Mouse (Mus musculus): ENCODE measurements around the gene Casp6. TPM values are rescaled to one million over a fixed set of nuclear protein-coding genes. Genes with fewer than 3 reads are reported as not detected.
A peak's percentile ranks its signal among the peaks of the same experiment; 100 is the strongest.

Gene Casp6
- total RNA-seq (2022) = 1 to 10 TPM; 3.6 to 6.7 (median 5.4) TPM

- peak in 1 of 2 experiments; percentile 46 for DNase-seq (ENCODE audit: low spot score in 2 of 2)
These were observed at the start of gene Casp6 for GRCm38 (mm10) chr3:129901271-129901809. TSS of gene Casp6 (plus strand) at chr3:129901425.

GRCm38 (mm10) chr3:129862592-129862991 lies 38.6 kb upstream of the Casp6 start:
- no peak for DNase-seq (ENCODE audit: low spot score in 2 of 2)

- DNase-seq (ENCODE audit: low spot score in 2 of 2) = peak in 1 of 2 experiments; percentile 28
These were observed 37.5 kb upstream of the Casp6 start for GRCm38 (mm10) chr3:129863698-129864097.

- DNase-seq (ENCODE audit: low spot score in 2 of 2) = no peak
These were observed 23.9 kb upstream of the Casp6 start for GRCm38 (mm10) chr3:129877327-129877726.

DNA sequence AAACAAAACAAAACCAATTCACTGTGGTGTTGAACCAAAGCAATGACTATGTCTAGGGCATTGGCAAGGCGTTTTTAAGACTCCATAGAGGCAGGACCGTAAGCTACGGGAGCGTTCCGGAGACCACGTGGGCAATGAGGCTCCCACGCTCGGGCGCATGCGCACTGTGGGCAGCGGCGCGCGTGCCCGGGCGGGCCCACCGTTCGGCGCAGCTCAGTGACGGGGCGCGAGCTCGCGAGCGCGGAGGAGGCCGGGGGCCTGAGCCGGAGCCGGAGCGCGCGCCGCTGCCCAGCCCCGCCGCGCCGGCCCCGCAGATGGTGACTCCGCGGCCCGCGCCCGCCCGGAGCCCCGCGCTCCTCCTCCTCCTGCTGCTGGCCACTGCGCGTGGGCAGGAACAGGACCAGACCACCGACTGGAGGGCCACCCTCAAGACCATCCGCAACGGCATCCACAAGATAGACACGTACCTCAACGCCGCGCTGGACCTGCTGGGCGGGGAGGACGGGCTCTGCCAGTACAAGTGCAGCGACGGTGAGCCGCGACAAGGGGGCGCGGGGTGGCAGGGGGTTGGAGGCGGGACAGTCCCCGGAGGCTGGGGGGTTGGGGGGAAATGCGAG lies 22.7 kb upstream of the Casp6 start, which contains the start of gene Pla2g12a:
Gene Pla2g12a, plus strand, starts transcription at position 202 of the 617 bp plus-strand sequence.
- DNase-seq (ENCODE audit: low spot score in 2 of 2) = peak; percentile 85 to 88

- DNase-seq (ENCODE audit: low spot score in 2 of 2) = no peak
These were observed 22.0 kb upstream of the Casp6 start for GRCm38 (mm10) chr3:129879131-129879757.

GRCm38 (mm10) chr3:129879913-129880312 lies 21.3 kb upstream of the Casp6 start:
- DNase-seq (ENCODE audit: low spot score in 2 of 2) = no peak

DNA sequence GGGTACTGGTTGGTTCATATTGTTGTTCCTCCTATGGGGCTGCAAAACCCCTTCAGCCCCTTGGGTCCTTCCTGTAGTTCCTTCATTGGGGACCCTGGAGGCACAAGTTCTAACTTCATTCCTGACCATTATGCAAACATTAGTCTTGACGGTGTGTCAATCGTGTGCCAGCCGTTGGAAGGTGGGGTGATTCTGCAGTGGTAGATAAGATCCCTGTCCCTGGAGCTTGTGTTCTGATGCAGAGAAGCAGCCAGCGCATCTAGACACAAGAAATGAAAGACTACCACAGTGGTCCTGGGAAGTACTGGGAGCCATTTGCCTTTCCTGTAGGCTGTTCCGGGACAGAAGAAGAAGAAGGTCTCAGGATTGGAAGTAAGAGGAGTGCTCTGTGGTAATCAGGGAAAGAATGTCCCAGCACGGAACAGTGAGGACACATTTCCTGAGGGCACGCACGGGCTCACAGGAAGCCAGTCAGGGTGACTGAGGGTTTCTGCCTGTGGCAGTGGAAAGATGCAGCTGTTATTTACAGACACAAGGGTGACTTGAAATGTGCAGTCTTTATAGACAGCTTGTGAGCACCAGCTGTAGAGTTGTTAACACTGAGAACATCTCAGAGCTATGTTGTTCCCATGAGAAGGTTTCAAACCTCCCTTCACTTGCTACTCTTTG lies 20.2 kb upstream of the Casp6 start:
- no peak for DNase-seq (ENCODE audit: low spot score in 2 of 2)

GRCm38 (mm10) chr3:129885577-129885976 lies 15.6 kb upstream of the Casp6 start:
- no peak for DNase-seq (ENCODE audit: low spot score in 2 of 2)

- no peak for DNase-seq (ENCODE audit: low spot score in 2 of 2)
These were observed 14.8 kb upstream of the Casp6 start for GRCm38 (mm10) chr3:129886430-129886829.

- DNase-seq (ENCODE audit: low spot score in 2 of 2) = no peak
These were observed 13.3 kb upstream of the Casp6 start for GRCm38 (mm10) chr3:129887779-129888517.

- DNase-seq (ENCODE audit: low spot score in 2 of 2) = no peak
These were observed 9.2 kb upstream of the Casp6 start for GRCm38 (mm10) chr3:129892003-129892402.

- DNase-seq (ENCODE audit: low spot score in 2 of 2) = no peak
These were observed 8.1 kb upstream of the Casp6 start for GRCm38 (mm10) chr3:129893143-129893542.

- DNase-seq (ENCODE audit: low spot score in 2 of 2) = no peak
These were observed 4.6 kb upstream of the Casp6 start for GRCm38 (mm10) chr3:129896591-129896990.

DNA sequence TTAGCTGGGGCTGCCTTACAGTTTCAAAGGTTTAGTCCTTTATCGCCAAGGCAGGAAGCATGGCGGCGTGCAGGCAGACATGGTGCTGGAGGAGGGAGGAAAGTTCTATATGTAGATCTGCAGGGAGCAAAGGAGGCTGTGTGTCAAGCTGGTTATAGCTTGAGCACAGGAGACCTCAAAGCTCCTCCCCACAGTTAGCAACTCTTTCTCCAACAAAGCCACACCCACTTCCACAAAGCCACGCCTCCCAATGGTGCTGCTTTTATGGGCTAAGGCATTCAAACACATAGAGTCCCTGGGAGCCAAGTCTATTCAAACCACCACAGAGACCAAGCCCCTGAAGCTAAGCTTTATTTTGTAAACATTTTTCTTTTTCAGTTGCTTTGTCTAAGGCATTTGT lies 2.3 kb upstream of the Casp6 start:
- DNase-seq (ENCODE audit: low spot score in 2 of 2) = no peak

DNA sequence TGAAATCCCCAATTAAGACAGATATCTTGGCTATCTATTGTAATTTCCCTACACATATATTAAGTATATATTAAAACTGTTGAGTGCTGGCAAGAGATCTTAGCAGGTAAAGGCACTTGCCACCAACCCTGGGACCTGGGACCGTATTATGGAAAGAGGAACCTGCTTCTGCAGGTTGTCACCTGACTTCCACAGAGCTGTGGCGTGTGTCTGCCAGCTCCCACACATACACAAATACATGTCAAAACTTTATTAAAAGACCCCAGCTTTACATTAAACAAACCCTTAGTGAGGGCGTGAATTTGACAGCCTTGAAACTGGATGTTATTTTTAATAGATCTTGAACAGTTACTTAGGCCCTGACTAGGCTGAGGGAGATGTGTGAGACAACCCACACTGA lies 2.1 kb downstream of the Casp6 start:
- DNase-seq (ENCODE audit: low spot score in 2 of 2) = no peak

DNA sequence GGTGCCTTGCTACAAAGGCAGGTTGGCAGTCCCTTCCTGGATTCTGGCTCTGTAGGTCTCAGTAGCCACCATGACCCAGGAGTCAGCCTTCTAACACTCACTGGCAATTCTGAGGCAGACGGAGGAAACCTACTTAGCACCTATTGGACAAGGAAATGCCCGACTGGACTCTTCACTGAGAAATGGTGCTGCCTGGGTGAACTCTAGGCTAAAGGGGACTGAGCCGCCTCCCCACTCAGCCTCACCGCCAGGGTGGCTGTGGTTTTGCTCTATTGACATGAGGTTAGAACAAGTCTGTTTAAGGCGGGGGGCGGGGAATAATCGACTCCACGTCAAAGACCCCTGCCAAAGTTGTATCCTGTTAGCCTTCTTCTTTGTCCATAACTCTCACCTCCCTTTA lies 2.6 kb downstream of the Casp6 start:
- no peak for DNase-seq (ENCODE audit: low spot score in 2 of 2)

GRCm38 (mm10) chr3:129904381-129905132 lies 3.3 kb downstream of the Casp6 start:
- no peak for DNase-seq (ENCODE audit: low spot score in 2 of 2)

DNA sequence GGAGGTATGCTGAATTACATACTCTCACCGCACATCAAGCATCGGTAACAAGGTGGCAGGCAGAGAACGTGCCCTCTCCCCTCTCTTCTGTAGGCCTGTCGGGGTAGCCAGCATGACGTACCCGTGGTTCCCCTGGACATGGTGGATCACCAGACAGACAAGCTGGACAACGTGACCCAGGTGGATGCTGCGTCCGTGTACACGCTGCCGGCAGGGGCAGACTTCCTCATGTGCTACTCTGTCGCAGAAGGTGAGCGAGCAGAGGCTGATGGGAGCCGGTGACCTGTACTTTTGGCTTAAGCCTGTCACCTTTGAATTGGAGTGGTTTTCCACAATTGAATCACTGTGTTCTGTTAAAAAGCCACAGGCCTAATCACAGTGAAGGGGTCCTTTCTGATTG lies 10.8 kb downstream of the Casp6 start:
- DNase-seq (ENCODE audit: low spot score in 2 of 2) = no peak

GRCm38 (mm10) chr3:129913241-129913640 lies 12.0 kb downstream of the Casp6 start:
- no peak for DNase-seq (ENCODE audit: low spot score in 2 of 2)

DNA sequence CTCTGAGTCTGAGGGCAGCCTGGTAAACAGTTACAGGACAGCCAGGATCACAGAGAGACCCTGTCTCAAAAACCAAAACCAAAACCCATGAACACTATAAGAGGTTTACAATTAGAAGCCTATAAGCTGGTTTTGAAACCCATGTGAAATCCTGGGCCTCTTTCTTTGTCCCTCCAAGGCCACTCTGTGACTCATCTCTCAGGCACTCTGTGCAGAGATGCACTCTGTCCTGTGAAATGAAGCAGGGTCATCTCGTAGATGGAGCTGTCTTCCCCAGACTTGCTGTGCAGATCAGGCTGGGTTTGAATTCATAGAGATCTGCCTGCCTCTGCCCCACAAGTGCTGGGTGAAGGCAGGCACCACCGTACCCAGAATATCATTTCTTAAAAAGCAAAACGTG lies 16.2 kb downstream of the Casp6 start:
- DNase-seq (ENCODE audit: low spot score in 2 of 2) = no peak

All from left cerebral cortex, adult 8-10 months (tissue).